Mouse (Mus musculus) heart, postnatal 0 days (tissue): ENCODE data around the gene Ptges2. TPM values are rescaled to one million over a fixed set of nuclear protein-coding genes. Genes with fewer than 3 reads are reported as not detected.

ENCODE experiments used
- ATAC-seq: fragments of 200-750 bp; cut with Nextera tagmentation; 2 replicates; pipeline ENCODE4 v1.8.0; 2017; ENCODE audit warnings: low read depth, moderate number of reproducible peaks, moderate library complexity; ENCODE audit not compliant: insufficient read depth
- DNase-seq: peaks from one replicate; pipeline ENCODE4 v3.0.0-alpha.2; 2016; ENCODE audit warnings: low spot score
- H3K27ac ChIP-seq: fragments of 300-500 bp; sonication (generic); 2 replicates; pipeline ENCODE4 v1.5.1; 2014; ENCODE audit warnings: low read depth, mild to moderate bottlenecking
- H3K27me3 ChIP-seq: fragments of 300-500 bp; sonication (generic); 2 replicates; pipeline ENCODE4 v1.6.1; 2014; ENCODE audit warnings: low read length, mixed read lengths; ENCODE audit not compliant: control insufficient read depth, insufficient read depth
- H3K36me3 ChIP-seq: fragments of 300-500 bp; sonication (generic); replicated peaks from 2 replicates; pipeline ENCODE4 v1.6.1; 2014; ENCODE audit warnings: low read length, mixed read lengths; ENCODE audit not compliant: control insufficient read depth, insufficient read depth
- H3K4me1 ChIP-seq: fragments of 300-500 bp; sonication (generic); 2 replicates; pipeline ENCODE4 v1.6.1; 2014; ENCODE audit warnings: antibody characterized with exemption; ENCODE audit not compliant: control insufficient read depth, insufficient read depth
- H3K4me2 ChIP-seq: fragments of 300-500 bp; sonication (generic); 2 replicates; pipeline ENCODE4 v1.6.1; 2014; ENCODE audit warnings: low read depth, mild to moderate bottlenecking, low read length, moderate library complexity
- H3K4me3 ChIP-seq: fragments of 300-500 bp; sonication (generic); 2 replicates; pipeline ENCODE4 v1.5.1; 2014; ENCODE audit warnings: low read depth, low read length
- H3K9ac ChIP-seq: fragments of 300-500 bp; sonication (generic); replicated peaks from 2 replicates; pipeline ENCODE4 v1.6.1; 2014; ENCODE audit warnings: low read depth, low read length, mixed read lengths
- H3K9me3 ChIP-seq: fragments of 300-500 bp; sonication (generic); replicated peaks from 2 replicates; pipeline ENCODE4 v1.6.1; 2016; ENCODE audit warnings: low read length; ENCODE audit not compliant: control insufficient read depth
- CTCF ChIP-seq: IDR thresholded peaks from 2 replicates; pipeline ENCODE4 v1.5.1; 2016; ENCODE audit warnings: antibody characterized with exemption, control low read depth, low read depth
- EP300 ChIP-seq: IDR thresholded peaks from 2 replicates; pipeline ENCODE4 v1.6.1; 2016; ENCODE audit warnings: antibody characterized with exemption, low read depth
- WGBS: fragments of 180-500 bp; shearing (Covaris S2); extraction: QIAGEN DNeasy Blood & Tissue Kit; methylation state at CpG from one replicate; pipeline ENCODE4 v1.1.7; 2014; 5-methylcytosine and 5-hydroxymethylcytosine counted together
- polyA plus RNA-seq: library from polyadenylated mRNA; unstranded; fragments of >200 nt; fragmentation: Nextera tagmentation; extraction: Ambion mirVana; gene quantifications from 2 replicates; pipeline ENCODE4 v1.2.1, GENCODE M21; 2015
- total RNA-seq: library from RNA; depleted of rRNA; stranded (reverse); fragments of >200 nt; gene quantifications from 2 replicates; pipeline ENCODE4 v1.2.3, GENCODE M21; 2014; ENCODE audit warnings: low replicate concordance

Gene Ptges2
- total and polyA plus RNA-seq, 2 experiments from 2014 or later = 33.9 to 65.4 TPM

- ATAC-seq = no peak
- H3K27ac ChIP-seq = no peak overlapping the region
- H3K27me3 ChIP-seq = no peaks in the 10 kb centered on the region
- H3K4me2 ChIP-seq = no peak overlapping the region
- no peak for TF ChIP-seq CTCF
- no peak for TF ChIP-seq EP300
- WGBS = 76% methylated on average over 5 of the region's 5 CpGs
- DNase-seq = no peak
- H3K9me3 ChIP-seq = no peaks in the 10 kb centered on the region
- H3K36me3 ChIP-seq = no peaks in the 10 kb centered on the region
- no peak overlapping the region for H3K9ac ChIP-seq
- peaks cover 56% of the 10 kb centered on the region for H3K4me1 ChIP-seq
- H3K4me3 ChIP-seq = no peak overlapping the region
Measured at GRCm38 (mm10) chr2:32427720-32428119, 32.0 kb downstream of the Ptges2 start.

- Histone ChIP-seq H3K36me3 (no peaks in the 10 kb centered on the region), H3K27me3 (no peaks in the 10 kb centered on the region), H3K9ac (no peak overlapping the region), H3K4me3 (no peak overlapping the region), H3K4me2 (peak overlapping the region; percentile 35), H3K4me1 (peaks cover 50% of the 10 kb centered on the region), H3K27ac (peak overlapping the region; percentile 66), H3K9me3 (no peaks in the 10 kb centered on the region)
- DNase-seq = peak; percentile 70
- no peak; the same call in 1 of the 2 replicates for ATAC-seq
- TF ChIP-seq CTCF (no peak), EP300 (no peak)
- 47% methylated on average over 8 of the region's 8 CpGs for WGBS
Measured at GRCm38 (mm10) chr2:32428262-32428722, 32.6 kb downstream of the Ptges2 start.

DNA sequence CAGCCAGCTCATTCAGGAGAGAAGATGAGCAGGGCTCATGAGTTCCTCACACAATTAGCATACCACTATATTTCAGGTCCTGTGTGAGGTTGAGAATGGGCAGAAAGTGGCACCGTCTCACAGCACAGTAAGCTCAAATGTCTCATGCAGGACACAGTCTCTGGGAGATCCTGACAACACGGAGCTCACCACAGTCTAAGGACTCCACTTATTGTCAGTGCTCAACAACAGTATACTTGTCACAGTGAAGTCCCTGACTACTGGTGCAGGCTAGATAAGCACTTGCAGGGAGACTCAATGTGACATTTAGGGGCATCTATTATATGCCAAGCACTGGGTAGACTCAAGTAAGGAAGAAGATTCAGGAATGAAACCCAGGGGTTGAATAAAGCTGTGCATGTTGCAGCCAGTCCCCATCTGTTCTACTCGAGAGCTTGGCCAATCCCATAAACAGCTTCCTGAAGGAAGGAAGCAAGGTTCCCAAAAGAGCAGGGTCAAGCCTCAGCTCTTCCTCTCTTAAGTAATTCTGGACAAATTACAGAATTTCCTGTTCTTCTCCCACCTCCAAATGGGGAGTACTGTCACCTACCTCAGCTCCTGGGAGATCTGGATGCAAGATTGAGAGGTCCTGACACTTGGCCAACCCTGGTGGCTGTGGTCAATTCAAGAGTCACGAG lies 33.7 kb downstream of the Ptges2 start:
- no peak overlapping the region for H3K4me2 ChIP-seq
- WGBS = 55% methylated on average over 4 of the region's 4 CpGs
- peaks cover 40% of the 10 kb centered on the region for H3K4me1 ChIP-seq

DNA sequence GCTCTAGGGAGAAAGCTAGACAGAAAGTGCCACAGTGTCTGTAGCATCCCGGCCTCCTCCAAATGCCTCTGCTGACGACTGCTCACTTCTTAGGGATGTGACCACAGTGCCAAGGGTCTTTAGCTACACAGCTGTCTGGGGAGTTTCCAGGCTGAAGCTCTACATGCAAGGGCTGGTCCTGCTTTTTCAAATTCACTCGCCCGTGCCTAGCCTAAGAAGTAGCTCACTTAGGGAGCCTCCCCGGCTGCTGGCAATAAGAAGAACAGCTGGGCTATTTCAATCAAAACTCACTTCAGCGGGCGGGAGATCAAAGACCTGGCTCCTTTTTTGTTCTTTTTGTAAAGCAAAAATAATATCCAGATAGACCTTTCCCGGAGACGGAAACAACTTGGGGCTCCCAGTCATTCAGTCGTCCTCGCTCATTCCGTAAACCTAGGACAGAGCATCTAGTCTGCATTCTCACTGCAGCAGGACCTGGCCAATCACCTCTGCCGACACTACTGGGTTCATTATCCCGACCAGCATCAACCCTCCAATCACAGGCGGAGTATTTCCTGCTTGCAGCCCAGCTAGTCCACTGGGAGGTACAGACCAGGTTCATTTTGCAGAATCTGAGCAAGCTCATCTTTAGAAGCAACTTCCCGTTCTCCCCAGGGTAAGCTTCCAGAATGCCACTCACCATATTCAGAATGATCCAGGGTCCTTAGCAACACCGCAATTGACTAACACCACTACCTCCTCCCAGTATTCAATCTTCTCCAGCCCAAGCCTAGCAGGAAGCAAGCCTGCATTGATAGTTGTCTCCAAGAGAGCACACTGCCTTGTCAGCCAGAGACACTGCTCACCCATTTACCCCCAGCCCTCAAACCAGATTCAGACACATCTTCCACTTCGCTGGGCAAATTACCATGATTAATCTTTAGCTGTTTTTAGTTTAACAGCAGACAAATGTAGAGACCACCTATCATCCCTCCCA lies 35.3 kb downstream of the Ptges2 start:
- H3K27ac ChIP-seq = peak overlapping the region; percentile 65
- peak overlapping the region; percentile 66 for H3K4me2 ChIP-seq
- no peaks in the 10 kb centered on the region for H3K9me3 ChIP-seq
- no peaks in the 10 kb centered on the region for H3K36me3 ChIP-seq
- TF ChIP-seq EP300 (no peak), CTCF (no peak)
- peak overlapping the region; percentile 53 for H3K9ac ChIP-seq
- no peaks in the 10 kb centered on the region for H3K27me3 ChIP-seq
- DNase-seq = peak; percentile 84
- WGBS = 15% methylated on average over 18 of the region's 18 CpGs
- H3K4me1 ChIP-seq = peaks cover 33% of the 10 kb centered on the region
- peak; percentile 90 for ATAC-seq
- peak overlapping the region; percentile 41 for H3K4me3 ChIP-seq

More for the DNA sequence above, 33.7 kb downstream of the Ptges2 start:
- no peak overlapping the region for H3K4me3 ChIP-seq
- ATAC-seq (no peak), DNase-seq (no peak)
- H3K36me3 ChIP-seq = no peaks in the 10 kb centered on the region
- peak overlapping the region; percentile 66; the same call in 1 of the 2 replicates for H3K27ac ChIP-seq
- no peak overlapping the region for H3K9ac ChIP-seq
- no peaks in the 10 kb centered on the region for H3K9me3 ChIP-seq
- no peaks in the 10 kb centered on the region for H3K27me3 ChIP-seq
- TF ChIP-seq EP300 (no peak), CTCF (no peak)

GRCm38 (mm10) chr2:32436686-32437372 lies 41.1 kb downstream of the Ptges2 start:
- no peak for TF ChIP-seq EP300
- no peak for TF ChIP-seq CTCF
- H3K9me3 ChIP-seq = no peaks in the 10 kb centered on the region
- peaks cover 19% of the 10 kb centered on the region for H3K4me1 ChIP-seq
- 42% methylated on average over 3 of the region's 3 CpGs for WGBS
- no peak overlapping the region; the same call in 1 of the 2 replicates for H3K9ac ChIP-seq
- H3K36me3 ChIP-seq = no peaks in the 10 kb centered on the region
- no peak overlapping the region for H3K4me2 ChIP-seq
- DNase-seq (peak; percentile 69), ATAC-seq (peak; percentile 74)
- H3K4me3 ChIP-seq = no peak overlapping the region
- H3K27me3 ChIP-seq = no peaks in the 10 kb centered on the region
- H3K27ac ChIP-seq = peak overlapping the region; percentile 80
